Mouse (Mus musculus): Measurements from ENCODE around the gene Arsb.

Arsb gene

DNA sequence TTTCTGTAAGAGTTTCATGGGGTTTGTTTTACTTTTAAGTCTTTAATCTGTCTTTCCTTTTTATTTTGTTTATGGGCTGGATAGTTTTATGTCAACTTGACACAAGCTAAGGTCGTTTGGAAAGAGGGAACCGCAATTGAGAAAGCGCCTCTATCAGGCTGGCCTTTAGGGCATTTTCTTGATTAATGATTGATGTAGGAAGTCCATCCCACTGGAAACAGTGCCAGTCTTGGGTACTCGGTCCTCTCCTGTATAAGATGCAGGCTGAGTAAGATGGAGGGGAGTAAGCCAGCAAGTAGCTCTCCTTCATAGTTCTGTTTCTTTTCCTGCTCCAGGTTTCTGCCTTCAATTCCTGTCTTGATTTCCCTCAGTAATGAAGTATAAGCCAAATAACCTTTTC lies 76.2 kb downstream of the Arsb start:
- DNase-seq = no peak

DNA sequence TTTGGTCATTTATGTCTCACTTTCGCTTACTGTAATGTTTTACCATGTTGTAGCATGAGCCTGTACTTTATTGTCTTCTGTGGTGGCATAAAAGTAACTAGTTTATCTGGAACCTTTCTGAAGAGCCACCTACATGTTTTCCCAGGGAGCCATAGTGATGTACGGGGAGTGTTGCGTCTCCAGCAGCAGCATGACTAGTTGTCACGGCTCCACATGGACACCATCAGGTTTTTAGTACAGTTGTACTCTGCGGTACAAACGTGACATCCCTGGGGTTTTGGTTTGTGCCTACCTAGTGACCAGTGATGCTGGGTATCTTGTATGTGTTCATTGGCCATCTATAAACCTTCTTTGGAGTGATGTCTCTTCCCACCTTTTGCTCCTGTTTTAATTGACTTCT lies 77.2 kb downstream of the Arsb start:
- DNase-seq = no peak

DNA sequence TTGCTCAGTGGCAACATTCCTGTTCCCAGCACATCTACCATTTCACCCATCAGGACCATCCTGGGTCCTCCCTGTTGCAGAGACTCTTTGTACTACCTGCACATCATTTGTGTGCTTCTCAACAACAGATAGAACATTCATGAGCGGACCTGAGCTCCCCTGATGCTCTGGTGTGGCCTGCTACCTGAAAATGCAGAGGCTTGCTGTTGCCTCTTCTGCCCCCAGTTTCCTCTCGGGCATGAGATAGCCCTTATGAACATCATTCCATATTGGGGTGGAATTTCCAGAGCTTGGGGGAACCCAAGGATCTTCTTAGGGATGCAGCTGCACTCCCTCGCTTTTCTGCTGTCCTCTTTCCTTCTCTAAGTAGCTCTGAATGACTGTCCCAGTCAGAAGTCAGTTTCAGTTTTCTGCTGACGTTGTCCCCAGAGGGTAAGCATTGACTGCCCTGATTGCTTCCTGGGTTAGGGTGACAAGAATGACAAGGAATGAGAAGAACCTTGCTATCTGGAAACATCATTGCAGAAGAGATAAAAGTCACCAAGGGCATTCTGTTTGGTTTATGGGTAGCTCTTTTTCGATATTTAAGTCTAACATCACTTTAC lies 78.4 kb downstream of the Arsb start:
- DNase-seq = no peak

DNA sequence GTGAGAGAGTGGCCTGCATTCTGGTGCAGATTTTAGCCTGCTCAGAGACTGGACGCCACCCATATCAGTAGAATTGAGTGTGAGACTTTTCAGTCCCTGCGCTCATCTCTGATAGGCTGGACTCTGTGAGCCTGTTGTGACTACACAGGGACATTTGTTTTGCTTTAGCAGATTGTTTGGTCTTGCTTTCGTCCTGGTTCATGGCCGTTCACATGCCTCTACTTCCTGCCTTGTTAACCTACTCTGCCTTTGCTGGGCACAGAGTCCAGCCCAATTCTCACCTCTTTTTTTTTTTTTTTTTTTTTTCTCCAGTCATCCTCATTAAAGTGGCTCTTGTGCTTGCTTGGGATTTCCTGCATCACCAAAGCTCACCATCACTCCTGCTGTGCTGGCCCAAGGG lies 79.2 kb downstream of the Arsb start:
- no peak for DNase-seq

DNA sequence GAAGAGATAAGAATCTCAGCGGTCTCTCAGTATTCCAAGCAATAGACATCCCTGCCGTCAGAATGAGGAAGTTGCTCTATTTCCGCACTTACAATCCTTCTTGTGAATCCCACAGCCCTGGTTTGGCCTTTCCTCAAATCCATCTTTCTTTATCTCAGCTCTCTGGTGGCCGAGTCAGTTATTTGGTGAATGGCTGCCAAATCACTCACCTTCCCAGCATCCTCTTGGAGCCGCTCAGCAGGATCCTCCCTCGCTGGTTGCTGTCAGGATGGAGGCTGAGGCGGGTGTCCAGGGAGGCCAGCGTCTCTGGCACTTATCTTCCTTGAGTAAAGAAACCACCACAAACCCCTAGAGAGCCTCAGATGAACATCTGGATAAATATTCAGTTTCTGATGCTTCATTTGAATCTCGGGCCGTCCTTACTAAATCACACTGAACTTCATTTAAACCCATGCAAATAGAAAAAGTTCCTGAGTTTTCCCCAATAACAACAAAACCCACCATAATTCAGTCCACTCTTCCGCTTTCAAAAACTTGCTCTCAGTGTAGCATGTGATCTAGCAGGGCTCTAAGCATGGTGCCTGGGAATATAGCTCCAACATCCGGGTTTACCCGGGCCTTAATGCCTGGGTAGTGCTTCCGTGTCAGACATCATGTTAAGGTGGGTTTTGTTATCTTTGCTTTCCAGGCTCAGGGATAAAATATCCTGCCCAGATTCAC lies 81.1 kb downstream of the Arsb start:
- peak in 1 of 2 experiments; percentile 23 for DNase-seq

DNA sequence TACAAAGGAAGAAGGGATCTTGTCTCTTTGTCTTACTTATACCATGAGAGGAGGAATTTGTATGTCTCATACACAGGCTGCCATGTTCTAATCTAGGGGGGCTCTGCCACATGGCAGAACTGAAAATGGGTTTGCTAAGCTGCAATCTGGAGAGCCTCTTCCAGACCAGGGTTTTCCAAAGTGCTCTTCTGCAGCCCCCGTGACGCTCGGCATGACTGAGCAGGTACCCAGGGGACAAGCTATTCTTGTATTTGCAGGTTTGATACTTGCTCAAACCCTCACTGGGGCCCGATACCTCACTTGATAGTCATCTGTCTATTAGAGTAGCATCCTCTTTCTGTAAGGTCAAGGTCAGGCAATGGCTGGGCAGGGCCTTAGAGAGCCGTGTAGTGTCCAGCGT lies 82.3 kb downstream of the Arsb start:
- DNase-seq = no peak

DNA sequence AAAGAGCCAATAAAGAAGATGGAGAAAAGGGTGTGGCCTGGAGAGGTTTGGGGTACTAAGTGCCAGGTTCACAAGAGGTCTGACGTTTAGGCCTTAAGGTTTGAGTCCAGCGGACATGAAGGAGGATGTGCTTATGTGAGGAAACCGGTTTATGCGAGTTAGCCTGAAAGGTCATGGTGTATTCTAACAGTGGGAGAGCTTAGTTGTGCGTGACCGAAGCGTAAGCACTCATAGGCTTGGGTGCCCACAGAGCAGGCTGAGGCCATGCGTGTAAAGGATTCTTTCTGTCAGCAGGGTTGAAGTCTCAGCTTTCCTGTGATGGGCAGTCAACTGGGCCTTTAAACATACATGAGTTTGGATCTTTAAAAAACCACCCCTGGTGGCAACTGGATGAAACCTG lies 82.9 kb downstream of the Arsb start:
- no peak for DNase-seq

DNA sequence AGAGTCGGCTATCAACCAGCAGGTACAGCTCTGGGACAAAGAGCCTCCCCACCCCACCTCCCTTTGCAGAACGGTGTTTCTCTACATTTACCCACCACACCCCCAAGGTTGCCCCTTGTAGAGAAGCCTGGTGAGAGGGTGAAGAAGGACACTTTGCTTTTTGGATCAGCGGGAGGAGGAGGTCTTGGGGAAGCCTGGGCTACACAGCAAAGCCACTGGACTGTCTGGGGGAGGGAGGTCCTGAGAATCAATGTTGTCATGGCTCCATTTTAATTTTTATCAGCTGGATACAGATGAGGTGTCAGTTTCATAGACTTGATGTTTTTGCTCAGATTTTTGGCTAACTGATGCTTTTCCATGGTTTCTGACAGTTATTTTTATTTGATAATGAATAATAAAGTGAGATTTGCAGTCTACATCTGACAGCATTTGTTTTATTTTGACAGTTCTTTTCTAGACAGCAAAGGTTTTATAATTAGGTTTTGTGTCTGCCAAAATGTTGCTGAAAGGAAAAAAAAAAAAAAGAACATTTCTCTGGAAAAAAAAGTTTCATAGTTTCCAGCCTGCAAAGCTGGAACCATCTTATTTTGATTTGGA lies 83.6 kb downstream of the Arsb start:
- no peak for DNase-seq

DNA sequence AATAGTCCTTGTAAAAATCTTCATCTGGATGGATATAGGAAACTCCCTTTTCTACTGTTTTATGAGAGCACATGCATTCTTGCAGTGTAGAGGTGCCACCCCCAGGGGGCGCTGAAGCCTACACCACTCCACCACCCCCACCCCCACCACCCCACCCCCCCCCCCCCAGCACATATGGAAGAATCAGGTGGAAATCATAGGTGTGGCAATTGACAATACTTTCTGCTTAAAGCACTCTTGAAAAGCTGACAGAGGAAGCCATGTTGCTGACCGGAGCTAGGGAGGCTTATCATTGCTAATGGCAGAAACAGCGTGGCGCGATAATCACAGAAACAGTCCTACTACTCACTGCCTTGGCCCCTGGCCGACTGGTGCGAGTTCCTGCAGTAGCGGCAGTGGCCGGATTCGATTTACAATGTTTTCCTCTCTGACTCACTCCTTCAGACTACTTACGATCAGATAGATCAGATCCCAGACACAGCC lies 84.3 kb downstream of the Arsb start:
- DNase-seq = peak in 1 of 2 experiments; percentile 30

DNA sequence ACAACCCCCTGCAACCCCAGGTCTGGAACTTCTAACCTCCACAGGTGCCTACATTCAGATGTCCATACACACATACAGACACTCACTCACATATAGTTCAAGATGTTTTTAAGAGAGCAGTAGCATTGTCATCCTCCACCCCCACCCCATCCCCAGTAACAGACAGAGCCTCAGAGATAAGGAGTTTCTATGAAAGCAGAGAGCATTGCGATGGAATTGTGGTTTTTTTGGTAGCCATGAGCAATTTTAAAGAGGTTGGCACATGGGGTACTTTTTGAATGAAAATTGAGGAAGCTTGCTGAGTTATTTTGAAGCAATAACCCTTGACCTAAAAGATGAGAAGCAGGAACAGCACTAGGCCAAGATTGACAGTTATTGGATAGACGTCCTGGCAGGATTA lies 89.8 kb downstream of the Arsb start:
- no peak for DNase-seq

DNA sequence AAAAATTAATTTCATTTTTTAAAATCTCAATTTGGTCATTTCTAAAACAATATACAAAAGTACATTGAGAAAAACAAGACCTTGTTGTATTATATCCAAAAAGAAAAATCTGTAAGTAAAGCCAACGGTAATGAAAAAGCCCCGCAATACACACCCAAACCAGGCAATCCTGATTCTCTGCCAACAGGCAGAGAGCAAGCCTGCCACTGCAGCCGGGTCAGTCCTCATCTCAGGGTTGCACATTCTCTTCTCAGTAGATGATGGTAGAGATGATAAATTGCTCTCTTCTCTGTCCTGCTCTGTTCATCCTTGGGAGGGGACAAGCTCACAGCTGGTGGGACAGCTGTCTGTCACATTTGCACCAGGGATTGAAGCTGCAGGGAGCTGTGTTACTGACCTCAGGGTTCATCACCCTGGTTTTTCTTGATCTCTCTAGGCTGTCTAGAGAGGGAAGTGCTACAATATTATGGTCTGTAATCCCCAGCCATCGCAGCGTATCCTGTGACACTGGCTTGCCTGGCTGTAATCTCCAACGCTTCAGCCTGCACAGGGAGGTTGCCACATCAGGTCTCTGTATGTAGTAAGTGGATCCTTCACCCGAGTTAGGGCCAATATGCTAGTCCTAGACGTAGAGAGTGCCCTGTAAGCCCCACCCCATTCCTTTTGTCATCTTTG lies 92.8 kb downstream of the Arsb start:
- no peak for DNase-seq

DNA sequence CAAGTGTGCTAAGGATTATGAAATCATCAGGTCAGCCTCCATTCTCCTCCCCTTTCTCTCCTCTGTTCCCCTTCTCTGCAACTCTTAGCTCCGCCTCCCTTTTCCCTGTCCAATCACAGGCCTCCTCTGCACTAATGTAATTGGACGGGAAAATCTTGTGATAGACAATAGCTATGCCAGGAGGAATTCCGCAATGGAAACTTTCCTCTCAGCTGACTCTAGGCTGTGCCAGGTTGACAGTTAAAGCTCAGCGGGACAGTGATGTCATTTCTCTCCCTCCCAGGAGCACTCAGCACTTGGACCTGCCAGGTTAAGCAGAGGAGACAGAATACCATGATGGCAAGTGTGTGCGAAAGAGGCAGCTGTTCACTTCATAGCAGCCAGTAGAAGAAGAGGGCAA lies 95.2 kb downstream of the Arsb start:
- DNase-seq = peak in 1 of 2 experiments; percentile 13

DNA sequence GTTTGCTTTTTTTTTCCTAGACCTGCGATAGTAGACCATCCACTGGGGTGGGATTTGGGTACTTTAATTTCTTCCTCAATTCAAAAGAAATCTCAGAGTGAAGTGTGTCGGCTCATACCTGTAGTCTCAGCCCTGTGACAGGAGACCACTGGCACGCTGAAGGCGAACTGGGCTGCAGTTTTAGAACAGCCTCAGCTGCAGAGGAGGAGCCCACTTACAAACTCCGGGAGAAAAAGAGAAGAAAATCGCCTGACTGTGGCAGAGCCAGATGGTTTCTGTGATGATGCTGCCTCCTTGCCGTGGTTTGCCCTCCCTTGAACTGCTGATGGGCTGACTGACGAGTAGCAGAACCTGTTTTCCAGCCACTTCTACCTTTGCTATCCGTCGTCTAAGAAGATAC lies 100.3 kb downstream of the Arsb start:
- no peak for DNase-seq

DNA sequence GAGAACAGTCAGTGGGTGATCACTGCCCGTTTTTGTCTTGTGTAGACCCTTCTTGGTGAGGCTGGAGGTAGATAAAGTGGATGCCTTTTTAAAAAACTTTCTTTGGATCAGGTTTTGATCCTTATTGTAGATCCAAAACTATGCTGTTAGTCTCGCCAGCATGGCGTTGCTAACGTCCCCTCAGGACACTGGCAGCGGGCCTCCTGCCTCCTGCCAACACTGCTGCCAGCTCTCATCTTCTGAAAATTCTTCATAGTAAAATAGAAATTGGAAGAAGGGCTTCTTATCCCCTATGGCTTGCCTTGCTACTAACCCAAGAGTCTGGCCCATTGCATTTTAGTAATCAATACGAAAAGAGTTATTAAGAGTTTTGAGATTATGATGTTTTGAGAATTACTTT lies 101.2 kb downstream of the Arsb start:
- DNase-seq = peak in 1 of 2 experiments; percentile 20

DNA sequence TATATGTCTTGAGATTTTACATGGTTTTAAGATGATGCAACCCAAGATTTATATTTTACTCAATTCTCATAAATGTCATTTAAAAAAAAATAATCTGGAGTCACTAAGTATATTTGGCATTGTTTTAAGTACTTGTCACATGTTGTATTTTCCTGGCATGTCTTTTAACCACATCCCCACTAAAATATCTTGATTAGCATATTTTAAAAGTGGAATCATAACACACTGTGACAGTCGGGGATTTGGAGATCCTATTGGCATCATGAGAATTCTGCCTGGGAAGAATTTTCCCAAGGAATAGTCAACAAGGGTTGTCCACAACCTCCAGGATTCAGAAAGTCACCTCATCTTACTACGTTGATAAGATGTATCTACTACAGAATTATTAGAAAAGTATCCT lies 106.5 kb downstream of the Arsb start:
- no peak for DNase-seq

DNA sequence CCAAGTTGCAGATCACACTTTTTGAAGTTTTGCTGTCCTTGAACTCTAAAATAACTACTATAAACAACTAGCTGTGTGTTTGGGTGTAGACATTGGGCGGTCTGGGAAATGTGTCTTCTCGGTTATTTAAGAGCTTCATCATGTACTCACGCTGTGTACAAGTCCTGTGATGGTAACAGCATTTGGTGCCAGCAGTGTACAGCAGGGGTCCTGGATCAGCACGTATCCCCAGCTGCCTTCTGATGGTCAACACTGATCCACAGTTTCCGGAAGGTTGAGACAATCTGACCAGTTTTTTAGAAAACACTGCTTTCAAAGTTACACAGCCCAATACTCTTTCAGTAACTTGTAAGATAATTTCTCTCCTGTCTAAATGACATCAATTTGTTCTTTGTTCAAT lies 108.0 kb downstream of the Arsb start:
- DNase-seq = peak; percentile 32 to 46

DNA sequence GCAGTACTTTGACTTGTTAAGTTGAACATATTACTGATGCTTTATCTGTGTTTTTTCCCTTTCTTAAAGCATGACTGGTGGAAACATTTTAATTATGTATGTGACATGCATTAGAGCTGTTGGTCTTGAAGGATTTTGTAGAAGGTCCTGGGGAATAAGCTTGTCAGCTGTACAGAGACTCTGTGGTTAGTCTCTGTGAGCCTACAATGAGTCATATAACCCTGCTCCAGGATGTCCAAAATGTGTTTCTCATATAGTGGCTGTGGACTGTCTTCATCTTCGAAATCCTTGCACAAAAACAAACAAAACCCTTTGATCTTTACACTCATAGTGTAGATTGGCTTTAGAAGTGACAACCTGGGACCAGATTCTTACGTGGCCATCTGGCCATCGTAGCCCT lies 110.7 kb downstream of the Arsb start:
- no peak for DNase-seq

DNA sequence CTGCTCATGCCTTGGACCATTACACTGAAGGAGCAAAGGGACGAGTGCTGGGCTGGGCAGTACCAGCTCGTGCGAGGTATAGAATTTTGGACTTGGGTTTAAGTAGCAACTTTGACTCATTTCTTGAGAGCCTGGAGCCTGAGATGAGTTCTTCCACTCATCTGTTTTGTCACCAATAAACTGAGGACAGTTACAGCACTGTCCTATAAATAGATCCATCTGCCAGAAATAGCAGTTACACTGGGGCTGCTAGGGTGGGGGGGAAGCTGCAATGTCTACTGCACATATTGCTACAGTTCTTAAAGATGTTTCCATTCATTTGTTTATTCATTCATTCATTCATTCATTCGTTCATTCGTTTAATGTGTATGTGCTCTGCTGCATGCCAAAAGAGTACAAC lies 115.6 kb downstream of the Arsb start:
- no peak for DNase-seq

DNA sequence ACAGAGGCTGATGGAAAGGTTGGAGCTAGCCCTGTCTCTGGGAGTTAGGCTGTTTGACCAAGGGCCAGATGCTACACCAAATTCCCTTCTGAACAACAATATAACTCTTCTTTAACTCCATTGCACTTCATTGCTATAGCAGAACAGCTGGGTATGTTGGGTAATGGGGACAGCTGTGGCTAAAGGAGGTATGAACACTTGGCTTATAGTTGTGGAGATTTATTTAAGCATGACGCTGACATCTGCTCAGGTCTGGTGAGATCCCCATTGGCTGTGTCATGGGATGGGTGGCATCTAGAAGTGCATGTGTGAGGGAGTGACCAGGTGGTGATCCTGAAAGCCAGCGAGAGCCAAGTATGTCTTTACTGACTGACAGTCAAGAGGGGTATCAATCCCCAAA lies 116.8 kb downstream of the Arsb start:
- no peak for DNase-seq

DNA sequence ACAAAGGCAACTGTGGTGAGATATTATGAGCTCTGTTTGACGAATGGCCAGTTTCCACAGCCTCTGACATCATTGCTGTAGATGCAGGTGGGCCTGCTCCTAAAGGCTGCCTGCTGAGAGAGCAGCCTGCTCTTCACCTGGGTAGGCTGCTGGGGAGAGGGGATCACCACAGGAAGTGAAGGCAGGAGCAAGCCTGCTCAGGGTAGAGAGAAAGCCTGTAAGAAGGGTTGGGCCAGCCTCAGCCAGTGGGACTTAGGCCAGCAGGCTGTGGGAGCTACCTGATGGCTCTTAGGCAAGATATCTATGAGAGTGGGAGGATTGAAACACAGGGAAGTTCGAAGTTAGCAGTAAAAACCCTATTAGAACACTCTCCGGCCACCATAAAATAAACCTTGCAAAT lies 117.5 kb downstream of the Arsb start:
- peak; percentile 26 to 33 for DNase-seq

DNA sequence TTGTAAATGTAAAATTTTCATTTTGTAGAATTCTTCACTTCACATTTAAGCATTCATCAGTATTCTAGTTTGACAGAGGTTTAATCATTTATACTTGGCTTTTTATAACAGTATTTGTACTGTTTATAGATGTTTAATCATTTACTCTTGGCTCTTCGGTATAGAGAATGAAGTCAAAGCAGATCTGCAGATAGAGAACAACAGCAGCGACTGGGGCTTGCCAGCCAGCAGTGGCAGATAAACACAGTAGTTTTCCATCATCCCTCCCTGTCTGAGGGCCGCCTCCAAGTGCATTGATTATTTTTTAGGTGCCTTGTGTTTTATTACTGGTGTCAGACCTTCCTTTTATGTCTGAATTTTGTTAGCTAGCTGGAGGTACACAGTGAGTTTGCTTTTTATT lies 118.6 kb downstream of the Arsb start:
- no peak for DNase-seq

DNA sequence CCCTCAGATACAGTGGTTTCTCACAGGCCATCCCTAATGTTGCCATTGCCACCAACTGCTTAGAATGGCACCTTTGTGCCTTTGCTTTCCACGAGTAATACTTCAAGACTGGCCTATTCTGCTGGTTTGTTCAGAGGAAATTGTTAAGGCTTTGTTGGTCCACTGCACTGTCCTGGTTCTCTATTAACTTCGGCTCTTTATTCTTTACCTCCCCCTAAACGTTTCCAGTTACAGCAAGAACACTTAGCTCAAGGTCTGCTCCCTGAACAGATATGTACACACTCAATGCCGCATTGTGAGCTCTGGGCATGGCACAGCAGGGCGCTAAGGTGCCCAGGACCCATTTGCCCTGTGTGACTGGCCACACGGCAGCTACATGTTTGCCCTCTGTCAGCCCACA lies 119.8 kb downstream of the Arsb start:
- no peak for DNase-seq

DNA sequence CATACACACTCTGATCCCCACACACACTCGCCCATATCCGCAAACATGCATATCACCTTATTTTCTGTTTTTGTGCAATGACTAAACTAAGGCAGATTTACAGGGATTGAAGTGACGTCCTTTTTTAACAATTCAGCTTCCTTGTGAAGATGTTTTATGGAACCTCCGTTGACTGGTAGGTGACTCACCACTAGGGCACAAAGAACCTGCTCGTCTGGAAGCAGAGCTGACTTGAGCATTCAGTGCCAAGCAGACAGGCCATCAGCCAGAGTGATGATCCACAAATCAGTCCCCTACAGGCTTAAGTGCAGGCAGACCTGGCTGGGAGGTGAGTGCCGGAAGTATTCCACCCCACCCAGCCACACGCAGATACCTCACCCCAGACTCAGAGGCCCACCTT lies 120.7 kb downstream of the Arsb start:
- no peak for DNase-seq

DNA sequence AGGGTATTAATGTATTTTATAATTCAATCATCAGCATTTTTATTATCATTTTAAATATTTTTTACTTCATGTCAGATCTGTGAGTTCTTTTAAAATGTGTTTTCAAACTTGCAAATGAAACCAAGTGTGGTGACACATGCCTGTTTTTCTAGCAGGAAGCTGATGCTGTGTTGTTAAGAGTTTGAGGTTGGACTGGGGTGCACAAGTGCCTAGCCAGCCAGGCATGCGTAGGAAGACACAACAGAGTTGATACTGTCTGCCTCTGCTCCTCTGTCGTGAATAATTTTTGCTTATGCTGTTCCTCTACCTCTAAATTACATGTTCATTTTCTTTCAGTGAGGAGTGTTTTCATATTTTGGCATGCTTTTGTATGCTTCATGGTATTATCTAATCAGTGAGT lies 122.7 kb downstream of the Arsb start:
- DNase-seq = no peak
